8 mouse cellular contexts compared by ENCODE assay signal in the genomic region with DNA sequence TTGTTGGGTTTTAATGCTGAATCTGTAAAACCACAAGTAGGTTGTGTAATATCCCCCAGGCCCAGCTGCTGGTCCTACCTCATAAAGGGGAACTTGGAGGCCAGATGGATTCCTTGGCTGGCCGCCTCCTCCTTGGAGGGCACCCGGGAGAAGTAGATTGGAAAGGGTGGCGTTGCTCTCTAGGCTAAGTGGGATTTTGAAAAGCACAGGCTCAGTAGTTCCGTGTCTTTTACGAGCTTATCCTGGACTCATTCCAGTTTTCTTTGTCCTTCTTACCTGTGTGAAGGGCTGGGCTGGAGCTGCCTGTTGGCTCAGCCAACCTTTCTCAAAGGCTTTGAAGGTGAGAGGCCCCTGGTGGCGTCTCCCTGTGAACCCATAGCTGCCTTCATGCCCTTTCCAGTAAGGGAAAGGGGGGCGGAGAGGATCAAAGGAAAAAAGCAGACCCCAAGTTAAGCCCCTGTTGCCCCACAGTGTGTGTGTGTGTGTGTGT. TPM values are rescaled to one million over a fixed set of nuclear protein-coding genes. Genes with fewer than 3 reads are reported as not detected.
DNase-seq lines count a peak whose midpoint lies in the region; ATAC-seq lines count a peak whose summit lies in the region.

No protein-coding gene starts in this region.

- peaks cover 38% of the 10 kb centered on the region for H3K4me1 ChIP-seq in hindbrain, embryonic 13.5 days (replicated peaks)
- H3K4me1 ChIP-seq in stomach, embryonic 16.5 days (ENCODE audit: control insufficient read depth, insufficient read depth, low read length): peaks cover 36% of the 10 kb centered on the region

- no peaks in the 10 kb centered on the region for H3K27me3 ChIP-seq in hindbrain, embryonic 13.5 days
- no peaks in the 10 kb centered on the region for H3K27me3 ChIP-seq in stomach, embryonic 16.5 days (ENCODE audit: control insufficient read depth, insufficient read depth, low read length)

- peak overlapping the region; percentile 36 for H3K4me3 ChIP-seq in hindbrain, embryonic 13.5 days
- H3K4me3 ChIP-seq in stomach, embryonic 16.5 days (replicated peaks; ENCODE audit: low read length): peak overlapping the region; percentile 48

- 0 out of 2 replicates have a peak overlapping the region, but pooled peaks have one; percentile 62 for H3K9ac ChIP-seq in hindbrain, embryonic 13.5 days
- peak overlapping the region; percentile 78; the same call in 1 of the 2 replicates for H3K9ac ChIP-seq in stomach, embryonic 16.5 days (ENCODE audit: low read length)

- H3K4me2 ChIP-seq in hindbrain, embryonic 13.5 days: peak overlapping the region; percentile 56
- H3K4me2 ChIP-seq in stomach, embryonic 16.5 days (ENCODE audit: low read depth, low read length): peak overlapping the region; percentile 54

- intact Hi-C loops in left cerebral cortex, postnatal 25 days (cut with DNase I): no loop called here

- H3K36me3 ChIP-seq in hindbrain, embryonic 13.5 days: 0 out of 2 replicates have a peak, but pooled peaks cover 3% of the 10 kb centered on the region
- H3K36me3 ChIP-seq in stomach, embryonic 16.5 days (ENCODE audit: control insufficient read depth, insufficient read depth, low read length): no peaks in the 10 kb centered on the region

- H3K27ac ChIP-seq in hindbrain, embryonic 13.5 days: peak overlapping the region; percentile 85
- H3K27ac ChIP-seq in stomach, embryonic 16.5 days (ENCODE audit: low read length): peak overlapping the region; percentile 99

- H3K9me3 ChIP-seq in hindbrain, embryonic 13.5 days: no peaks in the 10 kb centered on the region
- no peaks in the 10 kb centered on the region for H3K9me3 ChIP-seq in stomach, embryonic 16.5 days (replicated peaks; ENCODE audit: control insufficient read depth, low read length)

- peak; percentile 28 for ATAC-seq in hindbrain, embryonic 13.5 days (ENCODE audit: low FRiP score)
- peak; percentile 79 for ATAC-seq in megakaryocyte progenitor cell, adult 5-6 weeks (replicated peaks; ENCODE audit: poor library complexity)
- ATAC-seq in stomach, embryonic 16.5 days (ENCODE audit: insufficient read depth, low FRiP score): peak; percentile 63

- peak; percentile 62 for DNase-seq in adrenal gland, postnatal 10 days
- DNase-seq in cerebellum, adult 9-11 months: peak; percentile 61
- peak; percentile 57 for DNase-seq in gastrocnemius, postnatal 10 days
- peak; percentile 24 to 55 for DNase-seq in left cerebral cortex, postnatal 25 days (ENCODE audit: low spot score in 2 of 2)
- DNase-seq in c-Kit-positive CD71-positive TER-119-positive erythroid progenitor cells, embryonic 14.5 days (ENCODE audit: low spot score): no peak

- WGBS in hindbrain, embryonic 13.5 days: 50% methylated on average over 7 of the region's 7 CpGs
- WGBS in stomach, embryonic 16.5 days: 13% methylated on average over 7 of the region's 7 CpGs

RNA-seq across cellular contexts. Expression of a gene that starts 42.4 kb away (rescaled TPM):
- 10 to 100 TPM; 68.5 to 75.2 TPM for total RNA-seq in adrenal gland, postnatal 10 days (2021)
- 10 to 100 TPM; 58.8 to 59.0 TPM for total RNA-seq in gastrocnemius, postnatal 10 days (2021)
- polyA plus RNA-seq in hindbrain, embryonic 13.5 days (2015; fragmentation: Nextera tagmentation; extraction: Ambion mirVana): 118 and 121 TPM in 2 replicates
- total RNA-seq in left cerebral cortex, postnatal 25 days (2021): 10 to 100 TPM; 75.0 to 82.0 TPM
- 88.0 and 96.1 TPM in 2 replicates for total RNA-seq in megakaryocyte progenitor cell, adult 5-6 weeks (2015)
- total RNA-seq in megakaryocyte progenitor cell, adult 5-6 weeks (2017): 65.8 and 67.3 TPM in 2 replicates
- polyA plus RNA-seq in stomach, embryonic 16.5 days (2015; fragmentation: Nextera tagmentation; extraction: Ambion mirVana): 144 and 160 TPM in 2 replicates

Comparison
In these comparisons a context has a peak if more than half of its experiments do, and no peak if none do; other contexts are left out.
1. ATAC-seq: peak in every context shown above with its lines; median percentile 79 in megakaryocyte progenitor cell, adult 5-6 weeks; 63 in stomach, embryonic 16.5 days; 28 in hindbrain, embryonic 13.5 days.